Mouse (Mus musculus) embryonic stem cell, embryonic (primary cell): ENCODE measurements around the gene Palm2.

Experiments used
- CTCF ChIA-PET, 4 experiments: fragments of 300-600 bp in 2 of 4; fragments of 350-600 bp in 2 of 4; sonication (Branson Sonifier 250); formaldehyde crosslinking; loops; one replicate each; lab custom pipeline; 2022; ENCODE audit warnings: inconsistent platforms in 2 of 4; lab: Charles Lee
- POLR2A ChIA-PET, 4 experiments: fragments of 300-600 bp in 2 of 4; fragments of 350-600 bp in 2 of 4; sonication (Branson Sonifier 250); formaldehyde crosslinking; loops; one replicate each; lab custom pipeline; 2022; ENCODE audit warnings: antibody characterized with exemption in 4 of 4, inconsistent platforms in 1 of 4; lab: Charles Lee

The Palm2 gene

DNA sequence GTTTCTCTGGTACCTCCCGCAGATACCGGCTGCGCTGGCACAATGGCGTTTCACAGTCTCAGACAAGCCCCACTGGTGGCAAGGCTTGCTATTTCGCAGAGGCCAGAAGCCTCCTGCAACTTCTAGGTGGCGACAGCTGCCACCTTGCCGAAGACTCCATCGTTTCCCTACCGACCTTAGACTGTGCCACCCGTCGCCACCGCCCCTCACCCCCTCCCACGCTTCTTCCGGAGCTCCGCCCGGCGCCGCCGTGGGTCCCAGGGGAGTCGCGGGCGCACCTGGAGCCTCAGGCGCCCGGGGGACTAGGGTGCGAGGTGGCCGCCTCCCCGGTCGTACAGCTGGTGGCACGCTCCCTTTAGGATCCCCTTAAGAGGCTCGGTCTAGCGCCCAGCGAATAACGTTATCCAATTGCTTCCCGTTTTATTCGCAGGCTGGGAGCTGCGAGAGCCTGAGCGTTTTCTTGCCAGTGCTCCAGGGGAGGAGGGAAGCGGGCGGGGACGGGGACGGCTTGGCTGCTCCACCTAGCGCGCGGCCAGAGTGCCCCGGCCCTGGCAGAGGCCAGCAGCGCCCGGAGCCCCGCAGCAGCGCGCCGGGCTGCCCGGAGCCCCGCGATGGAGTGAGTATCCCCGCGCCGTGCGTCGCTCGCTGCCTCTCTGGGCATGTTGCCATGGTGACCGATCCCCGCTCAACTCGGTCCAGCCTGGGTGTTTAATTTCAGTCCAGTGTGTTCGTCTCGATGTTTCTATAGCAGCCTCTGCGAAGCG lies at the start of gene Palm2:
TSS of gene Palm2 (plus strand) at position 307 of the 764 bp plus-strand sequence.
- POLR2A ChIA-PET, result interaction anchor here in 3 of 4 experiments (0.6 to 1.8 kb wide), 3 partner anchors 49 to 523 kb away, joined by 4 read pairs; partner anchors contain the start of gene Txn1 (in 1 of the 3)
- CTCF ChIA-PET, result interaction anchor here in 2 of 4 experiments (0.9 to 1.3 kb wide), 3 partner anchors 17 to 21 kb away, joined by 3 to 5 read pairs (median 3); no protein-coding TSS in a partner anchor

DNA sequence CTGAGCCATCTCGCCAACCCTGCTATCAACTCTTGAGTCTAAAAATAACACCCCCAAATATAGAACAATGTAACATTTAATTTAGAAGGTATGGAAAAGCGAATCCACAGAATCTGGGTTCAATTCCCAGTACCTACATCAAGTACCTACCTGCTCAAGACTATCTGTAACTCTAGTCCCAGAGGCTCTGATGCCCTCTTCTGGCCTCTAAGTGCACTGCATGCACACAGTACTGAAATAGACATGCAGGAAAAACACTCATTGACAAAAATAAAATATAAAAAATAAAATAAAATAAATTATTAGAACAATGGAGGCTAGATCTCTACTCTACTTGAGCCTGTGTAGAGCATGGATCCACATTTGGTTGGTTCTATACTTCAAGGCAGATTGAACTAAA lies 49.7 kb upstream of the Palm2 start:
- POLR2A ChIA-PET, result interaction anchor here in 1 of 4 experiments (1.0 kb wide), 1 partner anchor 50 kb away, joined by 4 read pairs; the partner anchor contains the start of gene Palm2

GRCm38 (mm10) chr4:57391103-57391502 lies 42.9 kb upstream of the Palm2 start:
- ChIA-PET CTCF (interaction anchor here in 1 of 4 experiments (1.2 kb wide), 1 partner anchor 9 kb away, joined by 3 read pairs; no protein-coding TSS in a partner anchor), POLR2A (no interaction called here)

More for the DNA sequence above, 49.7 kb upstream of the Palm2 start:
- CTCF ChIA-PET, result interaction anchor here in 2 of 4 experiments (0.6 to 0.7 kb wide), 2 partner anchors 349 to 369 kb away, joined by 3 read pairs; no protein-coding TSS in a partner anchor

- POLR2A ChIA-PET, result interaction anchor here in 1 of 4 experiments (0.6 kb wide), 1 partner anchor 416 kb away, joined by 3 read pairs; no protein-coding TSS in a partner anchor
- CTCF ChIA-PET, result no interaction called here
Observed at GRCm38 (mm10) chr4:57396414-57396813, 37.6 kb upstream of the Palm2 start.

GRCm38 (mm10) chr4:57412385-57412784 lies 21.7 kb upstream of the Palm2 start:
- ChIA-PET POLR2A (interaction anchor here in 2 of 4 experiments (0.6 kb wide), 2 partner anchors 15 to 17 kb away, joined by 3 to 4 read pairs; no protein-coding TSS in a partner anchor), CTCF (interaction anchor here in 2 of 4 experiments (0.6 to 1.0 kb wide), 2 partner anchors 40 to 54 kb away, joined by 3 read pairs; no protein-coding TSS in a partner anchor)

DNA sequence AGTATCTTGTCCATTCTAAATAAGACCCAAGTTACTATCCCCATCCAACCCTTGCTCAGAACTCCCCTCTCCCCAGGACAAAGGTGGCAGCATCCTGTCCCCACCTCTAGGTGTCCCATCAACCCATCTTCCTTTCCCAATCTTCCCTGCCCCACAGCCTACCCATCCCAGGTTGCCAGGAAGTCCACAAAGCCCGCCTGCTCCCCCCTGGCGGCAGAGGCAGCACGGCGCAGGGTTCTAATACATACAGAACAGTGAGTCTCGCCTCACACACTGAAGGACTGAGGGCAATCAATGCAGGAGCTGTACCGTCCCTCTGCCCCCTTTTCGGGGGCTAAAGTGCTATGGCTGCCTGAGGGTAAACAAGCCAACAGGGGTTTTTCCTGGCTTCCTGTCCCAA lies 21.0 kb upstream of the Palm2 start:
- ChIA-PET POLR2A (interaction anchor here in 1 of 4 experiments (1.6 kb wide), 1 partner anchor 39 kb away, joined by 5 read pairs; no protein-coding TSS in a partner anchor), CTCF (interaction anchor here in 1 of 4 experiments (0.6 to 1.2 kb wide), 3 partner anchors 20 to 39 kb away, joined by 3 read pairs; no protein-coding TSS in a partner anchor)

GRCm38 (mm10) chr4:57413670-57414069 lies 20.4 kb upstream of the Palm2 start:
- ChIA-PET CTCF (interaction anchor here in 1 of 4 experiments (0.6 to 1.2 kb wide), 3 partner anchors 20 to 38 kb away, joined by 3 read pairs; no protein-coding TSS in a partner anchor), POLR2A (interaction anchor here in 1 of 4 experiments (1.6 kb wide), 1 partner anchor 38 kb away, joined by 5 read pairs; no protein-coding TSS in a partner anchor)

DNA sequence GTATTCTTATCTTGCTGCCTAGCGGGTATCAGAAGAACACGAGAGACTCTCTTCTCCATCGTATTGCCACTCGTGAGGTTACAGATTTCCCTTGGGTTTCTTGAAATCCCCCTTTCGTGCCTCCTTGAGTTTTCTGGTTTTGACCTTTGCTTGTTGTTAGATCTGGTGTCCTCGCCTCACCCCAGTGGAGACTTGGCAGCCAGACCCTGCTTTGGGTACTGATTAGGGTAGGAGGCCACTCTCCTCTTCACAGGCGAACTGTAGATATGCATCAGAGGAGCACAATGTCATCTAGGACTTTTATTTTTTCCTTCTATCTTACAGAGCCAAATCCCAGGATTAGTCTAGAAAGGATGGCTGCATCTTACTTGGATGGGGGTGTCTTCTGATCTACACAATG lies 10.0 kb upstream of the Palm2 start:
- ChIA-PET POLR2A (no interaction called here), CTCF (no interaction called here)

DNA sequence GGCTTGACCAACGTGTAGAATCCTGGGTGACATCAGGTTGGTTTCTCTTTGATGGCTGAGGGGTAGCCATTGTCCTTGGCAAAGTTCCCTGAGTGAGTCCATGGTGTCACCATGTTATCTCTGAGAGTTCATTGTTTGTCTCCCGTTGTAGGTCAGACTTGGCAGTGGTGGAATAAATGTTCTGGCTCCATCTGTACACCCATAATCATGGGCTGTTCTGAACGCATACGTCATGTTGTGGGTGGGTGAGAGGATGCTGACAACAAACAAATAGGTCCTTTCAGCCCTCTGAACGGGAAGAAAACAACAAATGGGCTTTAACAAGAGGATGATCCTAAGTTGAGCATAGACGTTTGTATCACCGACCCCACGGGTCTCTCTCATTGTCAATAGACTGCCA lies 5.7 kb upstream of the Palm2 start:
- POLR2A ChIA-PET, result interaction anchor here in 1 of 4 experiments (0.7 kb wide), 1 partner anchor 155 kb away, joined by 3 read pairs; no protein-coding TSS in a partner anchor
- CTCF ChIA-PET, result no interaction called here

DNA sequence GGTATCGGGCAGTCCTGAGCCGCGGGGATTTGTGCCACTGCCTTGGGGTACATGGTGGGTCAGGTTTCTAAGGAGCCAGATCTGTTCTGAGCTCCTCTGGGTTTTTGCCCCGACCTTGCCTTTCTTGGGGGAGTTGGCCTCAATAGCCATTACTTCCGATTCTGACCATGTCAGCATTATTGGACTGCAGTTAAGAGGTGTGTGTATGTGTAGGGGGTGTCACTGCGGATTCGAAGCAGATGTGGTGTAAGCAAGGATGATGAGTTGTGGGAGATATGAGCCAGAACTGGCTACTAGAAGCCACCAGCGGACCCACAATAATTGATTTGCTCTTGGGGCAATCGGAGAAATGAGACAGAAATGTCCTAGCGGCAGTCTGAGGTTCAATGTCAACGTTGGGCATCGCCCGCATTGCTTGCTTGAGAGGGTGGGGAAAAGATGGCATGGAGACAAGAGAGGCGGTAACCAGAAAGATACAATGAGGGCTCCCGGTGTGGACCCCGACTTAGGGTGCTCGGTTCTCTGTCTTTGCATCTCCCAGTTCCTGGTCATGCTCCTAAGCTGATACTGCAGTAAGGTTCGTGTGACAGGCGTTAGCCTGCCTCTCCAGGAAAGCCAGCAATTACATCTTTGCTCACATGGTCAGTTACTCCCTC lies 786 bp downstream of the Palm2 start:
- CTCF ChIA-PET, result interaction anchor here in 1 of 4 experiments (1.3 kb wide), 1 partner anchor 17 kb away, joined by 3 read pairs; no protein-coding TSS in a partner anchor
- POLR2A ChIA-PET, result interaction anchor here in 2 of 4 experiments (1.5 to 1.8 kb wide), 2 partner anchors 50 to 522 kb away, joined by 4 read pairs; partner anchors contain the start of gene Txn1 (in 1 of the 2)

DNA sequence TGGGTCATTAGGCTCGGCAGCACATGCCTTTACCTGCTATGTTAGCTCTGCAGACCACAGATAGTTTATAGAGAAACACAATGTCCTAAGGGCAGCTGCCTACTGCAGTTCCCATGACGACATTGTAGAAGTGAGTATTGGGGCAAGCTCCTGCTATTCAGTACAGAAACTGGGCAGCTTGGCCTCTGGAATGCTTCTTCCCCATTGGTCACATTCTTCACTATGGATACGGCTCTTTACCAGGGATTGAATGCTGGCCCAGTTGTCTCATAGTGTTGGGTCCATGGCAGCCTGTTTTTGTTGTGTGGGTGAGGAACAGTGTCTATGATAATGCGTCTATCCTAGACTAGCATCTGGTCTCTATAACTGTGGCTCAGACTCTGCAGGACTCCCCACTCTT lies 2.2 kb downstream of the Palm2 start:
- POLR2A ChIA-PET, result interaction anchor here in 1 of 4 experiments (0.9 kb wide), 1 partner anchor 20 kb away, joined by 3 read pairs; no protein-coding TSS in a partner anchor

DNA sequence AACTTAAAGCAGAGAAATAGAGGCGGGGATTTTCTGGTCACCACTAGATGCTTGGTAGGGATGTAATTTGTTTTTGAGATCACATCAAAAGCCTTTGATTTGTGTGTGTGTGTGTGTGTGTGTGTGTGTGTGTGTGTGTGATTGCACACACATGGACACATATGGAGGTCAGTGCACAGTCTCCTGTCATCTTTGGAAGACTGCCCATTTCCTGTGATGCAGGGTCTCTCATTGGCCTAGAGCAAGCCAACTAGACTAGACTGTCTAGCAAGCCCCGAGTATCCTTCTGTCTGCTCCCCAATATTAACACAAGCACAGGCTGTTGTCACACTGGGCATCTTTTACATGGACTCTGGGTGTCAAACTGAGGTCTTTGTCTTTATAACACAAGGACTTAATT lies 12.0 kb downstream of the Palm2 start:
- ChIA-PET POLR2A (interaction anchor here in 1 of 4 experiments (0.6 kb wide), 1 partner anchor 392 kb away, joined by 4 read pairs; no protein-coding TSS in a partner anchor), CTCF (interaction anchor here in 1 of 4 experiments (1.3 kb wide), 1 partner anchor 76 kb away, joined by 3 read pairs; no protein-coding TSS in a partner anchor)

More for the DNA sequence above, 2.2 kb downstream of the Palm2 start:
- CTCF ChIA-PET, result interaction anchor here in 3 of 4 experiments (0.6 to 1.4 kb wide), 4 partner anchors 16 to 315 kb away, joined by 3 to 6 read pairs (median 4); no protein-coding TSS in a partner anchor

DNA sequence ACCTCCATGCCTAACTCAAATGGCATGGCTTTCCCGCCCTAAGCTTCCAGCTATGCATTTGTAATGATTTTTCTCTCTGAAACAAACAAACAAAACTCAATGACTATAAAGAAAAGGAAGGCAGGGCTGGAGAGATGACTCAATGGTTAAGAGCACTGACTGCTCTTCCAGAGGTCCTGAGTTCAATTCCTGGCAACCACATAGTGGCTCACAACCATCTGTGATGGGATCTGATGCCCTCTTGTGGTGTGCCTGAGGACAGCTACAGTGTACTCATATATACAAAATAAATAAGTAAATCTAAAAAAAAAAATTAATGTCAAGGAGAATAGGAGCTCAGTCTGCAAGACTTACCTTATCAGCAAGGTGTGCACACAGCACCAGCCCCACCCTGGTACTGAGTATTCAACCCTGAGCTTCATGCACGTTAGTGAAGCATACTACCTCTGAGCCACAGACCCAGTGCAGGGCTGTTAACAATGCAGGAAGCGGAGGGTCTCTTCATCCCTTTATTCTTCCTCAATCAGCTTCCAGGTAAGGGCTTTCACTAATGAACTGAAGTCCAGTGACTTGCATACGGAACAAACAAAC lies 12.9 kb downstream of the Palm2 start:
- ChIA-PET CTCF (interaction anchor here in 2 of 4 experiments (0.6 to 1.3 kb wide), 2 partner anchors 45 to 77 kb away, joined by 3 to 6 read pairs; no protein-coding TSS in a partner anchor), POLR2A (interaction anchor here in 1 of 4 experiments (0.6 kb wide), 1 partner anchor 393 kb away, joined by 4 read pairs; no protein-coding TSS in a partner anchor)

DNA sequence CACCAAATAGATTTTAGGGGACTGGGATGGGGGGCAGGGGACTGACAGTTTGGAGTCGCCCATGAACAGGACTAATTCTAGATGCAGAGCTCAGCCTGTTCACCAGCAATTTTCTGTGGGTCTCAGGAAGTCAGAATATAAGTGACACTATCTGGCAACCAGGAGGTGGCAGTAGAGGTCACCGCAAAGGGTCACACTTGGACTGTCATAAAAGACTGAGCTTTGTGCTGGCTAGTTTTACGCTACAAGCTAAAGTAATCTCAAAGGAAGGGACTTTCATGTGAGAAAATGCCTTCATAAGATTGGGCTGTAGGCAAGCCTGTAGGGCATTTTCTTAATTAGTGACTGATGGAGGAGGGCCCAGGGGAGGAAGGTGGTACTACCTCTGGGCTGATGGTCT lies 17.8 kb downstream of the Palm2 start:
- ChIA-PET POLR2A (interaction anchor here in 2 of 4 experiments (0.6 to 1.5 kb wide), 5 partner anchors 19 to 505 kb away, joined by 3 to 7 read pairs (median 3); partner anchors contain the start of gene Txn1 (in 1 of the 2)), CTCF (interaction anchor here (0.5 to 1.5 kb wide), 42 partner anchors 9 to 648 kb away, joined by 3 to 7 read pairs (median 3); partner anchors contain the start of genes D630039A03Rik (in 1 of the 4), Pakap (in 1 of the 4) and Palm2 (in 1 of the 4))

DNA sequence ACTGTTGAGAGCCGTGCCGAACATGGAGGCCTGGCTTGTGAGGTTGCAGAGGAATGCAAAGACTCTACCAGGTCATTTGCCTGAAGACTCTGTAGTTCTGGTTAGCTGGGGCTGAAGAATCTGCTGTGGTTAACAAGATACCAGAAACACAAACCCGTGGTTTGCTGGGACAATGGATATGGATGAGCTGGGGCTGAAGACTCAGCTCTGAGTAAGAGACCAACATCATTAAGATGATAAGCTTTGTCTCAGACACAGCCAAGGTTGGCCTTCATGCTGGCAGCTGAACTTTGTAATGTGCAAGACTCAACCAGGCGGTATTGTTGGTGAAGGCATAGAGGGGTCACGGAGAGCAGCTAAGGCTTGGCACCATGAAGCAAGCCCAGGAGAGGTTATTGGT lies 18.6 kb downstream of the Palm2 start:
- ChIA-PET POLR2A (interaction anchor here in 1 of 4 experiments (1.0 to 1.5 kb wide), 2 partner anchors 11 to 39 kb away, joined by 3 to 5 read pairs; no protein-coding TSS in a partner anchor), CTCF (interaction anchor here (0.6 to 1.5 kb wide), 12 partner anchors 16 to 482 kb away, joined by 3 to 6 read pairs (median 3); partner anchors contain the start of gene Pakap (in 1 of the 4))

- POLR2A ChIA-PET, result interaction anchor here in 1 of 4 experiments (0.6 kb wide), 1 partner anchor 143 kb away, joined by 4 read pairs; no protein-coding TSS in a partner anchor
Observed at GRCm38 (mm10) chr4:57462378-57462777, 28.3 kb downstream of the Palm2 start.

DNA sequence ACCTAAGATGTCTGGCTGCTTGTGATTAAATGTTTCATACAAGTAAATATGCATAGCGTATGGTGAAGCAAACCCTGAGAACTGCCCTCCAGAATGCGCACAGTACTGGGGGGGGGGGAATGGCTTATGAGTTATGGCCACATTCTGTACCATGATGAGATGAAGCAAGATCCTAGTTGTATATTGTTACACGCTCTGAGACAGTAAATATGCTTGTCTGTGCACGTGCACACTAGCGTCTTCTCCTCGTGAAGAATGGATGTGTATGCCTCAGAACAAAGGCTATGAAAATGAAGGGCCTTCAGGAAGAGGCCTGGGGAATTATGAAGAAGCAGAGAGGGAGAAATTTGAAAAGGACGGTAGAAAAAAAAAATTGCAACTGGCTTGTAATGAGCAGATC lies 48.4 kb downstream of the Palm2 start:
- ChIA-PET POLR2A (no interaction called here), CTCF (no interaction called here)

More at GRCm38 (mm10) chr4:57462378-57462777, 28.3 kb downstream of the Palm2 start:
- CTCF ChIA-PET, result interaction anchor here in 2 of 4 experiments (0.6 to 1.1 kb wide), 4 partner anchors 10 to 602 kb away, joined by 3 to 9 read pairs (median 4); no protein-coding TSS in a partner anchor
